Mouse (Mus musculus) liver, embryonic 12.5 days (tissue): ENCODE results near the gene Bcar1. TPM values are rescaled to one million over a fixed set of nuclear protein-coding genes. Genes with fewer than 3 reads are reported as not detected.

Source experiments
- ATAC-seq: fragments of 200-750 bp; cut with Nextera tagmentation; 2 replicates; pipeline ENCODE4 v1.8.0; 2017; ENCODE audit warnings: moderate number of reproducible peaks, mild to moderate bottlenecking, moderate library complexity
- H3K27ac ChIP-seq: fragments of 300-500 bp; sonication (generic); 2 replicates; pipeline ENCODE4 v1.5.1; 2016; ENCODE audit warnings: mild to moderate bottlenecking
- H3K27me3 ChIP-seq: fragments of 300-500 bp; sonication (generic); replicated peaks from 2 replicates; pipeline ENCODE4 v1.6.1; 2016; ENCODE audit warnings: mild to moderate bottlenecking, moderate library complexity
- H3K36me3 ChIP-seq: fragments of 300-500 bp; sonication (generic); 2 replicates; pipeline ENCODE4 v1.6.1; 2016; ENCODE audit warnings: mild to moderate bottlenecking, moderate library complexity
- H3K4me1 ChIP-seq: fragments of 300-500 bp; sonication (generic); 2 replicates; pipeline ENCODE4 v1.6.1; 2016
- H3K4me2 ChIP-seq: fragments of 300-500 bp; sonication (generic); 2 replicates; pipeline ENCODE4 v1.6.1; 2016; ENCODE audit warnings: mild to moderate bottlenecking, moderate library complexity
- H3K4me3 ChIP-seq: fragments of 300-500 bp; sonication (generic); 2 replicates; pipeline ENCODE4 v1.5.1; 2016; ENCODE audit warnings: mild to moderate bottlenecking, moderate library complexity
- H3K9ac ChIP-seq: fragments of 300-500 bp; sonication (generic); 2 replicates; pipeline ENCODE4 v1.6.1; 2016; ENCODE audit warnings: mild to moderate bottlenecking, moderate library complexity
- H3K9me3 ChIP-seq: fragments of 300-500 bp; sonication (generic); replicated peaks from 2 replicates; pipeline ENCODE4 v1.6.1; 2016; ENCODE audit warnings: mild to moderate bottlenecking, moderate library complexity
- WGBS: fragments of 180-500 bp; shearing (Covaris S2); methylation state at CpG from one replicate; pipeline ENCODE4 v1.1.7; 2016; ENCODE audit not compliant: insufficient replicate concordance; 5-methylcytosine and 5-hydroxymethylcytosine counted together
- polyA plus RNA-seq: library from polyadenylated mRNA; unstranded; fragments of >200 nt; fragmentation: Nextera tagmentation; extraction: Ambion mirVana; gene quantifications from 2 replicates; pipeline ENCODE4 v1.2.1, GENCODE M21; 2016

The Bcar1 gene
- polyA plus RNA-seq, 1 experiment from 2014 or later = 9.5 TPM

GRCm38 (mm10) chr8:111710777-111711485 is 32.7 kb downstream of the Bcar1 start:
- Histone ChIP-seq H3K9me3 (no peaks in the 10 kb centered on the region), H3K4me2 (no peak overlapping the region), H3K36me3 (peaks cover 39% of the 10 kb centered on the region), H3K4me1 (0 out of 2 replicates have a peak, but pooled peaks cover 10% of the 10 kb centered on the region), H3K27ac (no peak overlapping the region), H3K4me3 (no peak overlapping the region), H3K9ac (no peak overlapping the region), H3K27me3 (peaks cover 11% of the 10 kb centered on the region; the same call in 1 of the 2 replicates)
- no peak for ATAC-seq
- 79% methylated on average over 20 of the region's 20 CpGs for WGBS

- WGBS = 50% methylated on average over 1 of the region's 1 CpGs
- Histone ChIP-seq H3K4me1 (peaks cover 23% of the 10 kb centered on the region), H3K9ac (no peak overlapping the region), H3K36me3 (peaks cover 32% of the 10 kb centered on the region), H3K9me3 (no peaks in the 10 kb centered on the region), H3K27ac (peak overlapping the region; percentile 57), H3K27me3 (peaks cover 11% of the 10 kb centered on the region), H3K4me3 (no peak overlapping the region), H3K4me2 (no peak overlapping the region)
- ATAC-seq = no peak
These were observed 34.4 kb downstream of the Bcar1 start for GRCm38 (mm10) chr8:111709223-111709622.

- H3K9me3 ChIP-seq = no peaks in the 10 kb centered on the region
- ATAC-seq = no peak
- no peak overlapping the region for H3K9ac ChIP-seq
- H3K4me3 ChIP-seq = no peak overlapping the region
- 66% methylated on average over 6 of the region's 6 CpGs for whole genome bisulfite sequencing
- peaks cover 23% of the 10 kb centered on the region for H3K4me1 ChIP-seq
- H3K27ac ChIP-seq = peak overlapping the region; percentile 57
- H3K27me3 ChIP-seq = peaks cover 9% of the 10 kb centered on the region; the same call in 1 of the 2 replicates
- H3K36me3 ChIP-seq = peaks cover 22% of the 10 kb centered on the region
- no peak overlapping the region for H3K4me2 ChIP-seq
These were observed 35.3 kb downstream of the Bcar1 start for GRCm38 (mm10) chr8:111708265-111708664.

- ATAC-seq = no peak
- Histone ChIP-seq H3K4me3 (no peak overlapping the region), H3K27ac (no peak overlapping the region), H3K27me3 (peaks cover 15% of the 10 kb centered on the region), H3K36me3 (peaks cover under 1% of the 10 kb centered on the region), H3K4me2 (no peak overlapping the region), H3K9me3 (no peaks in the 10 kb centered on the region), H3K9ac (no peak overlapping the region), H3K4me1 (peaks cover 23% of the 10 kb centered on the region)
- WGBS = 66% methylated on average over 5 of the region's 5 CpGs
These were observed 37.9 kb downstream of the Bcar1 start for GRCm38 (mm10) chr8:111705699-111706098.

- Histone ChIP-seq H3K36me3 (no peaks in the 10 kb centered on the region), H3K4me2 (no peak overlapping the region), H3K27ac (0 out of 2 replicates have a peak overlapping the region, but pooled peaks have one; percentile 36), H3K27me3 (peaks cover 15% of the 10 kb centered on the region), H3K9me3 (no peaks in the 10 kb centered on the region), H3K4me3 (no peak overlapping the region), H3K9ac (no peak overlapping the region), H3K4me1 (peaks cover 23% of the 10 kb centered on the region)
- ATAC-seq = peak; percentile 39; the same call in 1 of the 2 replicates
- 24% methylated on average over 3 of the region's 3 CpGs for WGBS
These were observed 38.4 kb downstream of the Bcar1 start for GRCm38 (mm10) chr8:111705222-111705621.

GRCm38 (mm10) chr8:111704585-111704984 is 39.0 kb downstream of the Bcar1 start:
- H3K27me3 ChIP-seq = peaks cover 15% of the 10 kb centered on the region
- ATAC-seq = no peak
- H3K27ac ChIP-seq = 0 out of 2 replicates have a peak overlapping the region, but pooled peaks have one; percentile 36
- H3K9me3 ChIP-seq = no peaks in the 10 kb centered on the region
- H3K36me3 ChIP-seq = no peaks in the 10 kb centered on the region
- H3K4me2 ChIP-seq = no peak overlapping the region
- peaks cover 23% of the 10 kb centered on the region for H3K4me1 ChIP-seq
- no peak overlapping the region for H3K4me3 ChIP-seq
- WGBS = 75% methylated on average over 12 of the region's 12 CpGs
- no peak overlapping the region for H3K9ac ChIP-seq

GRCm38 (mm10) chr8:111701380-111701779 is 42.2 kb downstream of the Bcar1 start:
- H3K9ac ChIP-seq = no peak overlapping the region
- no peak for ATAC-seq
- H3K4me2 ChIP-seq = no peak overlapping the region
- 60% methylated on average over 9 of the region's 9 CpGs for WGBS
- no peaks in the 10 kb centered on the region for H3K9me3 ChIP-seq
- peaks cover 18% of the 10 kb centered on the region for H3K4me1 ChIP-seq
- peaks cover 20% of the 10 kb centered on the region for H3K27me3 ChIP-seq
- no peaks in the 10 kb centered on the region for H3K36me3 ChIP-seq
- H3K4me3 ChIP-seq = no peak overlapping the region
- no peak overlapping the region for H3K27ac ChIP-seq

- Histone ChIP-seq H3K4me3 (no peak overlapping the region), H3K36me3 (no peaks in the 10 kb centered on the region), H3K27ac (no peak overlapping the region), H3K27me3 (peaks cover 17% of the 10 kb centered on the region), H3K9me3 (no peaks in the 10 kb centered on the region), H3K4me1 (peaks cover 11% of the 10 kb centered on the region), H3K4me2 (no peak overlapping the region), H3K9ac (no peak overlapping the region)
- 72% methylated on average over 5 of the region's 5 CpGs for WGBS
- no peak for ATAC-seq
These were observed 42.9 kb downstream of the Bcar1 start for GRCm38 (mm10) chr8:111700740-111701139.

- Histone ChIP-seq H3K4me2 (no peak overlapping the region), H3K9me3 (no peaks in the 10 kb centered on the region), H3K4me3 (no peak overlapping the region), H3K27me3 (peaks cover 18% of the 10 kb centered on the region), H3K4me1 (peaks cover 7% of the 10 kb centered on the region), H3K9ac (no peak overlapping the region), H3K36me3 (no peaks in the 10 kb centered on the region), H3K27ac (no peak overlapping the region)
- WGBS = 65% methylated on average over 3 of the region's 3 CpGs
- no peak for ATAC-seq
These were observed 43.4 kb downstream of the Bcar1 start for GRCm38 (mm10) chr8:111700201-111700600.

- WGBS = 12% methylated on average over 1 of the region's 1 CpGs
- no peak for ATAC-seq
- Histone ChIP-seq H3K9me3 (no peaks in the 10 kb centered on the region), H3K27me3 (peaks cover 20% of the 10 kb centered on the region), H3K4me2 (no peak overlapping the region), H3K36me3 (no peaks in the 10 kb centered on the region), H3K9ac (no peak overlapping the region), H3K4me3 (no peak overlapping the region), H3K27ac (no peak overlapping the region), H3K4me1 (no peaks in the 10 kb centered on the region)
These were observed 44.6 kb downstream of the Bcar1 start for GRCm38 (mm10) chr8:111699035-111699434.

GRCm38 (mm10) chr8:111697655-111698054 is 46.0 kb downstream of the Bcar1 start:
- Histone ChIP-seq H3K9ac (no peak overlapping the region), H3K27me3 (peaks cover 23% of the 10 kb centered on the region), H3K36me3 (no peaks in the 10 kb centered on the region), H3K4me3 (no peak overlapping the region), H3K27ac (no peak overlapping the region), H3K4me1 (peaks cover 4% of the 10 kb centered on the region; the same call in 1 of the 2 replicates), H3K4me2 (no peak overlapping the region), H3K9me3 (no peaks in the 10 kb centered on the region)
- ATAC-seq = no peak
- 60% methylated on average over 10 of the region's 10 CpGs for WGBS

GRCm38 (mm10) chr8:111695441-111695840 is 48.2 kb downstream of the Bcar1 start:
- Histone ChIP-seq H3K27ac (no peak overlapping the region), H3K27me3 (peaks cover 25% of the 10 kb centered on the region), H3K4me1 (peaks cover 4% of the 10 kb centered on the region; the same call in 1 of the 2 replicates), H3K4me3 (no peak overlapping the region), H3K9me3 (no peaks in the 10 kb centered on the region), H3K36me3 (no peaks in the 10 kb centered on the region), H3K9ac (no peak overlapping the region), H3K4me2 (no peak overlapping the region)
- no peak for ATAC-seq
- WGBS = 46% methylated on average over 7 of the region's 7 CpGs
